Mouse (Mus musculus) ES-Bruce4 (cell line): ENCODE measurements around the gene Prss33. TPM values are rescaled to one million over a fixed set of nuclear protein-coding genes. Genes with fewer than 3 reads are reported as not detected.

Source experiments
- H3K27ac ChIP-seq: 2 replicates; pipeline ENCODE4 v1.5.1; 2012; ENCODE audit warnings: low read length, inconsistent platforms; ENCODE audit not compliant: insufficient read depth
- H3K27me3 ChIP-seq: 2 replicates; pipeline ENCODE4 v1.6.1; 2012; ENCODE audit warnings: mild to moderate bottlenecking, low read length, inconsistent platforms; ENCODE audit not compliant: control insufficient read depth, poor library complexity, insufficient read depth, severe bottlenecking
- H3K36me3 ChIP-seq: 2 replicates; pipeline ENCODE4 v1.6.1; 2012; ENCODE audit warnings: inconsistent platforms, mild to moderate bottlenecking, low read length, moderate library complexity; ENCODE audit not compliant: control insufficient read depth, poor library complexity, insufficient read depth, severe bottlenecking
- H3K4me1 ChIP-seq: one replicate; pipeline ENCODE4 v1.8.1; 2011; ENCODE audit warnings: low read length; ENCODE audit not compliant: control insufficient read depth, insufficient read depth
- H3K4me3 ChIP-seq: 2 replicates; pipeline ENCODE4 v1.5.1; 2011; ENCODE audit warnings: low read depth, mild to moderate bottlenecking, low read length
- H3K9ac ChIP-seq: 2 replicates; pipeline ENCODE4 v1.6.1; 2012; ENCODE audit warnings: low read depth, mild to moderate bottlenecking, inconsistent platforms; ENCODE audit not compliant: poor library complexity, severe bottlenecking
- H3K9me3 ChIP-seq: replicated peaks from 2 replicates; pipeline ENCODE4 v1.6.1; 2012; ENCODE audit warnings: mild to moderate bottlenecking, low read length, inconsistent platforms; ENCODE audit not compliant: control insufficient read depth, poor library complexity, insufficient read depth, severe bottlenecking
- CTCF ChIP-seq: IDR thresholded peaks from one replicate; pipeline ENCODE4 v1.8.1; 2011; ENCODE audit warnings: low read depth, low read length
- EP300 ChIP-seq: IDR thresholded peaks from 2 replicates; pipeline ENCODE4 v1.6.1; 2011; ENCODE audit warnings: low read depth, low read length; ENCODE audit not compliant: insufficient read depth
- POLR2A ChIP-seq: IDR thresholded peaks from one replicate; pipeline ENCODE4 v1.8.1; 2011; ENCODE audit warnings: low read length; ENCODE audit not compliant: insufficient read depth
- polyA plus RNA-seq: library from polyadenylated mRNA; stranded (reverse); fragments of >200 nt; gene quantifications from 2 replicates; pipeline ENCODE4 v1.2.4, GENCODE M21; 2011; ENCODE audit warnings: low read depth; ENCODE audit not compliant: missing spikeins, insufficient read depth, insufficient read length

The Prss33 gene
- polyA plus RNA-seq, 1 experiment = 2.0 TPM

GRCm38 (mm10) chr17:23831201-23831600 is 4.7 kb downstream of the Prss33 start:
- TF ChIP-seq EP300 (no peak), POLR2A (no peak), CTCF (no peak)
- H3K4me3 ChIP-seq = no peak overlapping the region
- H3K9ac ChIP-seq = no peak overlapping the region
- H3K27me3 ChIP-seq = no peaks in the 10 kb centered on the region
- H3K27ac ChIP-seq = no peak overlapping the region
- peaks cover 13% of the 10 kb centered on the region for H3K36me3 ChIP-seq
- no peaks in the 10 kb centered on the region for H3K9me3 ChIP-seq
- no peaks in the 10 kb centered on the region for H3K4me1 ChIP-seq

- Histone ChIP-seq H3K9ac (peak within 1 kb of the TSS; percentile 94), H3K36me3 (peaks cover 32% of the 10 kb centered on the region), H3K4me1 (no peaks in the 10 kb centered on the region), H3K27me3 (no peaks in the 10 kb centered on the region), H3K9me3 (no peaks in the 10 kb centered on the region), H3K4me3 (peak within 1 kb of the TSS; percentile 98), H3K27ac (peak within 1 kb of the TSS; percentile 94)
- no peak for TF ChIP-seq EP300
- TF ChIP-seq POLR2A = no peak
- TF ChIP-seq CTCF = peak; percentile 33
These were observed 6.7 kb downstream of the Prss33 start, which contains the start of gene Elob for GRCm38 (mm10) chr17:23829064-23829619. Gene Elob (minus strand): TSS chr17:23829136.

GRCm38 (mm10) chr17:23828271-23829001 is 7.4 kb downstream of the Prss33 start:
- Histone ChIP-seq H3K27me3 (no peaks in the 10 kb centered on the region), H3K9me3 (no peaks in the 10 kb centered on the region), H3K4me3 (peak overlapping the region; percentile 98), H3K36me3 (peaks cover 39% of the 10 kb centered on the region), H3K4me1 (no peaks in the 10 kb centered on the region), H3K27ac (peak overlapping the region; percentile 70), H3K9ac (peak overlapping the region; percentile 94)
- TF ChIP-seq CTCF = no peak
- TF ChIP-seq EP300 = no peak
- TF ChIP-seq POLR2A = no peak

GRCm38 (mm10) chr17:23825591-23825990 is 10.3 kb downstream of the Prss33 start:
- H3K9ac ChIP-seq = no peak overlapping the region
- no peak for TF ChIP-seq EP300
- no peak for TF ChIP-seq CTCF
- no peak for TF ChIP-seq POLR2A
- peaks cover 5% of the 10 kb centered on the region for H3K4me1 ChIP-seq
- H3K4me3 ChIP-seq = no peak overlapping the region
- no peaks in the 10 kb centered on the region for H3K27me3 ChIP-seq
- H3K36me3 ChIP-seq = peaks cover 65% of the 10 kb centered on the region
- H3K9me3 ChIP-seq = no peaks in the 10 kb centered on the region
- H3K27ac ChIP-seq = peak overlapping the region; percentile 74

GRCm38 (mm10) chr17:23823614-23824013 is 12.2 kb downstream of the Prss33 start:
- Histone ChIP-seq H3K9me3 (peaks cover 9% of the 10 kb centered on the region), H3K36me3 (peaks cover 83% of the 10 kb centered on the region), H3K27ac (peak overlapping the region; percentile 42), H3K4me1 (peaks cover 8% of the 10 kb centered on the region), H3K4me3 (no peak overlapping the region), H3K27me3 (no peaks in the 10 kb centered on the region), H3K9ac (no peak overlapping the region)
- TF ChIP-seq POLR2A (no peak), EP300 (no peak), CTCF (no peak)

- H3K27ac ChIP-seq = peak overlapping the region; percentile 42
- no peak overlapping the region for H3K9ac ChIP-seq
- peaks cover 8% of the 10 kb centered on the region for H3K4me1 ChIP-seq
- peaks cover 14% of the 10 kb centered on the region for H3K9me3 ChIP-seq
- no peak overlapping the region for H3K4me3 ChIP-seq
- no peak for TF ChIP-seq CTCF
- no peak for TF ChIP-seq POLR2A
- TF ChIP-seq EP300 = no peak
- H3K36me3 ChIP-seq = peaks cover 89% of the 10 kb centered on the region
- H3K27me3 ChIP-seq = no peaks in the 10 kb centered on the region
These were observed 12.8 kb downstream of the Prss33 start for GRCm38 (mm10) chr17:23823018-23823417.
